Mouse (Mus musculus): ENCODE measurements around the gene Olfr727.

The Olfr727 gene

GRCm38 (mm10) chr14:50122886-50123285, at the start of gene Olfr727:
TSS of gene Olfr727 (plus strand) at chr14:50123186.
- no peak for DNase-seq (ENCODE audit: extremely low read depth, insufficient read length, low spot score)

- no peak for DNase-seq (ENCODE audit: extremely low read depth, insufficient read length, low spot score)
These were observed 32.1 kb upstream of the Olfr727 start, which contains the start of gene Olfr726 for GRCm38 (mm10) chr14:50090853-50091252. TSS of gene Olfr726 (minus strand) at chr14:50090953.

- DNase-seq (ENCODE audit: extremely low read depth, insufficient read length, low spot score): no peak
These were observed 19.6 kb downstream of the Olfr727 start, which contains the start of gene Olfr728 for GRCm38 (mm10) chr14:50142580-50142979. TSS of gene Olfr728 (minus strand) at chr14:50142680.

DNA sequence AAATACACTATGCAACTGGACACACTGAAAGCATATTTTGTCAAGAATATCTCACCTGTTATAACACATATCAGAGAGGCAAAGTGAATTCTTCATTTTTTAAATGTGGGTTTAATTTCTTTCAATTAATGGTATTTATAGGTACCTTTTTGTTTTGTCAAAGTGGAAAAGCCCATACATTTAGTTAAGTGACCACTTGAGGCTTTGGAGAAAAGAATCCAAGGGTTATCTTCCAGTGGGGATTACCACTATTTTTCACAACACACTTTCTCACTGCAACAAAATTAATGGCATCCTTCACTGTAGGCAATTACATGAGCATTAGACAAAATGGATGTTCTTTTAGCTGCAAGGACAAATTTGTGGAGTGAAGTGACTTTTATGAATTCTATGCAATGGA, 29.8 kb downstream of the Olfr727 start, which contains the start of gene Olfr729:
Gene Olfr729 (minus strand): TSS at position 101 of the 400 bp plus-strand sequence.
- DNase-seq (ENCODE audit: extremely low read depth, insufficient read length, low spot score): no peak

Data from 3134 (cell line).